Mouse (Mus musculus) megakaryocyte progenitor cell, adult 5-6 weeks (primary cell): Measurements from ENCODE around the gene Fgfr1op. TPM values are rescaled to one million over a fixed set of nuclear protein-coding genes. Genes with fewer than 3 reads are reported as not detected.

Source experiments
- ATAC-seq: replicated peaks from 2 replicates; pipeline ENCODE4 v1.8.0; 2016; ENCODE audit warnings: mild to moderate bottlenecking, moderate TSS enrichment, inconsistent platforms; ENCODE audit not compliant: poor library complexity
- total RNA-seq, 2 experiments: library from RNA; stranded (forward) in 1 of 2; stranded (reverse) in 1 of 2; fragments of 157-497, 149-512 nt in 1 of 2; fragments of 200-1000 nt in 1 of 2; gene quantifications; 2 replicates each; pipeline versions ENCODE4 v1.2.3 to v1.2.4; 2015 to 2017

Gene Fgfr1op
- total RNA-seq, 2 experiments from 2014 or later = 47.1 to 49.2 TPM

- no peak for ATAC-seq
Measured at GRCm38 (mm10) chr17:8224072-8224471, 58.8 kb downstream of the Fgfr1op start.

GRCm38 (mm10) chr17:8225166-8225565 is 59.9 kb downstream of the Fgfr1op start:
- peak; percentile 86 for ATAC-seq

DNA sequence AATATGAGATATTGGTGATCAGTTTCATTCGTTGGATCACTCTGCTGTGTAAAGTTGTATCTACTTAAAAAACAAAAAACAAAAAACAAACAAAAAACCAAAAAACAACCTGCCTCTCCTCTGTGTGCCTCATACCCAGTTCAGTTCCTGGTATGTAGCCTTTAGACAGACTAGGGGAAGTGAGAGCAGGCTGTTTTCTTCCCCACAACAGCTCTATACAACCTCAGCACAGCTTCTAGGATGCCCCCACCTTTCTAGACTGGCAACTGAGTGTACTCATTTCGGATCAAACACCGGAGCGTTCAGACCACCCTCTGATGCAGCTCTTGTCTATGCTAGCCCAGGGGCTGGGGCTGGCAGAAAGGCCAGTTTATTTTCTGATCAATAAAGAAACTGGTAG is 60.4 kb downstream of the Fgfr1op start:
- ATAC-seq = peak; percentile 84

- no peak for ATAC-seq
Measured at GRCm38 (mm10) chr17:8228622-8229021, 63.3 kb downstream of the Fgfr1op start.

GRCm38 (mm10) chr17:8229607-8230006 is 64.3 kb downstream of the Fgfr1op start:
- ATAC-seq = no peak

DNA sequence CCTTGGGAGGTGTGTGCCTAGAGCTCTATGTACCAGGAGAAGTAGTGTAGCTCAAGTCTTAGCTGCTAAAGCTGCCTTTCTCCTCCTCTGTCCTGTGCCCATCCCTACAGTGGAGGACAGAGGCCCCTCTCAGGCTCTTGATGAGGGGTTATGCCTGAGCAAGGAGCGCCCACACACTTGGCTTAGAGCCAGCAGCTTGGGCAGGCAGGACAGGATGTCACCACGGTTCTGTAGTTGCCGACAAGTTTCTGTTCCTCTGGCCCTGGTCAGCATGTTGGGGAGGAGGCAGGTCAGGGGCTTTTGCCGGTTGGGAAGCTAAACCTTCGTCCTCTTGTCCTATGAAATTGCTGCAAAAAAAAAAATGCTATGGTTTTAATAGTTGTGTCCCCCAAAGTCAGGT is 66.8 kb downstream of the Fgfr1op start:
- ATAC-seq = peak; percentile 63

GRCm38 (mm10) chr17:8233618-8234214 is 68.4 kb downstream of the Fgfr1op start:
- ATAC-seq = peak; percentile 51

DNA sequence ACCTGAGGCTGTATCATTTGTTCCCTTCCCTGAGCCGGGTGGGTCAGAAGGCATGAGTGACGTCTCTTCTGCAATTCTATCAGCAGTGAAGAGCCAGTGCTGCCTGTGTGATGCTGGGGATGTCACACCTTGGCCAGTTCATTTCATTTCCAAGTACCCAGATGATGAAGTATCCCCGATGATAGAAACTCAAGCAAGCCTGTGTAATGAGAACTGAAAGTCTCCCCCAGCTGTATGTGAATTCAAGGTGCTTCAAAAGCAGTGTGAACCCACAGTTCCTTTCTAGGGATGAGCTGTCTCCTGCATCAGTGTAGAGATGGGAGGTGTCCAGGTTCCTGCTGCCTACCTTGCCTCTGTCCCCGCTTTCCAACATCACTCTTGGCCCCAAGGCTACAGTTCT is 69.2 kb downstream of the Fgfr1op start:
- no peak for ATAC-seq

- no peak for ATAC-seq
Measured at GRCm38 (mm10) chr17:8235743-8236142, 70.4 kb downstream of the Fgfr1op start, which contains the start of gene Ccr6. Gene Ccr6 (plus strand): TSS chr17:8236043.

DNA sequence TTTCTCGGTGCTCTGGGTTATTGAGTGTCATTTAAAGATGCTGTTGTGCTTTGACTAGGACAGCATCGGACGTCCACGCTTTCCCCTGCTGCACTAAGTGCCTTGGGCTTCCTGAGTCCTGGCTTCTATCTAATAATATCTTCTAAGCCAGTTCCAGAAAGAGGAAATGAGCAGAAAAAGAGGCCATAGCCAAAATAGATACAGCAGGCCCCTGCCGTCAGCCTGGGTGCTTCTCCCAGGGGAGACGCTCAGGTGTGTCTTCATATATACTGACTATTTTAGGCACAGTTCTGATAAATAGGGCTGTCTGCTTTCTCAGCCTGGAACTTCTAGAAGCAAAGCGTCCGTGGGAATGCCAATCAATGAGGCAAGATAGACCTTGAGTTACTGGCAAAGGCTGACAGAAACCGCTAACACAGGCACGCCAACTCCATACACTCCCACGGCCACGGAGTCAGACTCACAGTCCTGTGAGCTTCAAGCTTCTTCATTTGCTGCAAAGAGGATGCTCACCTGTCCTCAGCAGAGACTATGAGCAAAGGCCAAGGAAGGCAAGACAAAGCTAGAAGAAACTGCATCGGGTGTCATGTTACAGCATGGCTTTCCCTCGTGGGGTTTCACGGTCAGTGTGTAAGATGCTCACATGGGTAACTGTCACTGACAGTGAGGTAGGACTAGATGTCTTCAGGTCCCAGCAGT is 72.9 kb downstream of the Fgfr1op start:
- no peak; the same call in 1 of the 2 replicates for ATAC-seq

DNA sequence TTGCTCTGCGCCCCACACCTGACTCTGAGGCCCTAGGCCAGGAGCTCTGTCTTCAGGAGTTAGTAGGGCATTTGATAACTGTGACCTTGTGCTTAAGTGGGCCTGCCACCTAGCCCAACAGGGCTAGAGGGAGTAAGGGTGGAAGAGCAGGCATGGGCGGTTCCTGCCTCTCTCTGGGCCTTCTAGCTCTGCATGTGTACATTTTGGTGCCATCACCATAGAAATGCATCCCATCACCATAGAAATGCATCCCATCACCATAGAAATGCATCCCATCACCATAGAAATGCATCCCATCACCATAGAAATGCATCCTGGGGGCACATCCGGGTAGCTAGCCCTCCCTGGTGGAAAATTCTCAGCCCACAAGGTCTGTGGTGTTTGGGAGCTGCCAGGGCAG is 74.3 kb downstream of the Fgfr1op start:
- no peak for ATAC-seq

DNA sequence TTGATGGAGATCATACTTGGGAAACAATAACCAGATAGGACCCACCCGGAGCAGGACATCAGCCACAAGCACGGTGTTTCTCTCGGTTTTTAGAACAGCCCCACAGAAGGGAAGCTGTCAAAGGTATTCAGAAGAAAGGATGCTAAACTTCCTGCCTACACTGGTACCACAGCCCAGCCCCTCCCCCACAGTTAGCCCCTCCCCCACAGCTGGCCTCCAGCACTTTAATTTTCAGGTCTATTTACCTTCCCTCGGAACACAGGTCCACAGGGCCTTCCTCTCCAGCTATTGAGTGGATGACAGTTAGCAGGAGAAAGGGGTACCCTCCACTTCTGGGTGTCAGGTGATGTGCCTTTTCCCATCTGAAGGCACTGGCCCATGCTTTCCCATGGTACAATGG is 75.2 kb downstream of the Fgfr1op start:
- ATAC-seq = no peak

DNA sequence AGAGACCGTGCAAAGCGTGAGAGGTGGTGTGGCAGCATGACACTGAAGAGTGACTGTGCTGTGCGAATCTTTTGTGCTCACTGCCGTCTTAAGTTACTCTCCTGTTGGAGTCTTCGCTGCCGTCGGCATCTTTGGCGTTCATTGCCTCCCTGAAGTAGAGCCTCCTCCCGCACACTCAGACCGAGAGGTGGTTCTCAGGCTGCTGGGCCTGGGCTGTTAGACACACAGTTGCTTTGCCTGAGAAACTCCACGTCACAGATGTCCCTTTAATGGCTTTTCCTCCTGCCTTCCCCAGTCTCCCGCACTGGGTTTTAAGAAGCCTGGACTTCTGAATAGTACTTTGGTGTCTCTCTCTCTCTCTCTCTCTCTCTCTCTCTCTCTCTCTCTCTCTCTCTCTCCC is 76.3 kb downstream of the Fgfr1op start:
- ATAC-seq = no peak

- ATAC-seq = no peak
Measured at GRCm38 (mm10) chr17:8242186-8242585, 76.9 kb downstream of the Fgfr1op start.

- ATAC-seq = no peak
Measured at GRCm38 (mm10) chr17:8244124-8244523, 78.8 kb downstream of the Fgfr1op start.

GRCm38 (mm10) chr17:8246102-8246754 is 80.9 kb downstream of the Fgfr1op start:
- peak; percentile 54 for ATAC-seq

Other genes starting within 250 kb of the Fgfr1op start
- gene Tagap, start 239.5 kb upstream of the Fgfr1op start, total RNA-seq (2015) = 24.1 and 30.4 TPM in 2 replicates
- 16.3 and 26.6 TPM in 2 replicates for gene Tagap, start 239.5 kb upstream of the Fgfr1op start, total RNA-seq (2017)
- gene Rsph3a, start 219.9 kb upstream of the Fgfr1op start, total RNA-seq (2015) = 33.0 and 46.8 TPM in 2 replicates
- gene Rsph3a, start 219.9 kb upstream of the Fgfr1op start, total RNA-seq (2017) = 31.1 and 37.6 TPM in 2 replicates
- not detected in 2 replicates for gene Gm49673, start 17.7 kb upstream of the Fgfr1op start, total RNA-seq (2015)
- gene Gm49673, start 17.7 kb upstream of the Fgfr1op start, total RNA-seq (2017) = not detected in 2 replicates
- 73.9 and 79.4 TPM in 2 replicates for gene Rnaset2a, start 17.4 kb upstream of the Fgfr1op start, total RNA-seq (2015)
- gene Rnaset2a, start 17.4 kb upstream of the Fgfr1op start, total RNA-seq (2017) = 72.3 and 80.8 TPM in 2 replicates
- gene Ccr6, start 70.5 kb downstream of the Fgfr1op start, total RNA-seq (2015) = not detected in 2 replicates
- gene Ccr6, start 70.5 kb downstream of the Fgfr1op start, total RNA-seq (2017) = not detected in 2 replicates
- gene Mpc1, start 117.4 kb downstream of the Fgfr1op start, total RNA-seq (2015) = 234 and 269 TPM in 2 replicates
- 143 and 175 TPM in 2 replicates for gene Mpc1, start 117.4 kb downstream of the Fgfr1op start, total RNA-seq (2017)
- 150 and 173 TPM in 2 replicates for gene Sft2d1, start 145.6 kb downstream of the Fgfr1op start, total RNA-seq (2015)
- 35.1 and 47.8 TPM in 2 replicates for gene Sft2d1, start 145.6 kb downstream of the Fgfr1op start, total RNA-seq (2017)
- 0.12 and 0.22 TPM in 2 replicates for gene Prr18, start 172.0 kb downstream of the Fgfr1op start, total RNA-seq (2015)
- gene Prr18, start 172.0 kb downstream of the Fgfr1op start, total RNA-seq (2017) = not detected in 2 replicates
- not detected in 2 replicates for gene T2, start 190.5 kb downstream of the Fgfr1op start, total RNA-seq (2015)
- not detected in 2 replicates for gene T2, start 190.5 kb downstream of the Fgfr1op start, total RNA-seq (2017)